Mouse (Mus musculus) limb, embryonic 13.5 days (tissue): ENCODE data around the gene Heatr4. TPM values are rescaled to one million over a fixed set of nuclear protein-coding genes. Genes with fewer than 3 reads are reported as not detected.
"Not testable (repeated sequence)": the region's sequence is repeated elsewhere in the genome, so short reads cannot be mapped to it uniquely, and the experiment has no call there.

Experiments used
- ATAC-seq: fragments of 200-750 bp; cut with Nextera tagmentation; 2 replicates; pipeline ENCODE4 v1.8.0; 2017; ENCODE audit warnings: low read depth, moderate number of reproducible peaks, moderate TSS enrichment; ENCODE audit not compliant: low FRiP score
- H3K27ac ChIP-seq: fragments of 300-500 bp; sonication (generic); 2 replicates; pipeline ENCODE4 v1.5.1; 2015; ENCODE audit warnings: inconsistent platforms, mild to moderate bottlenecking, moderate library complexity
- H3K27me3 ChIP-seq: fragments of 300-500 bp; sonication (generic); 2 replicates; pipeline ENCODE4 v1.6.1; 2015; ENCODE audit warnings: mild to moderate bottlenecking, inconsistent platforms
- H3K36me3 ChIP-seq: fragments of 300-500 bp; sonication (generic); 2 replicates; pipeline ENCODE4 v1.6.1; 2015; ENCODE audit warnings: inconsistent platforms, mild to moderate bottlenecking, moderate library complexity
- H3K4me1 ChIP-seq: fragments of 300-500 bp; sonication (generic); 2 replicates; pipeline ENCODE4 v1.6.1; 2015; ENCODE audit warnings: inconsistent platforms
- H3K4me2 ChIP-seq: fragments of 300-500 bp; sonication (generic); replicated peaks from 2 replicates; pipeline ENCODE4 v1.6.1; 2015; ENCODE audit warnings: inconsistent platforms, mild to moderate bottlenecking, moderate library complexity
- H3K4me3 ChIP-seq: fragments of 300-500 bp; sonication (generic); 2 replicates; pipeline ENCODE4 v1.5.1; 2015; ENCODE audit warnings: moderate library complexity, mild to moderate bottlenecking, inconsistent platforms
- H3K9ac ChIP-seq: fragments of 300-500 bp; sonication (generic); 2 replicates; pipeline ENCODE4 v1.6.1; 2015; ENCODE audit warnings: mild to moderate bottlenecking, inconsistent platforms
- H3K9me3 ChIP-seq: fragments of 300-500 bp; sonication (generic); 2 replicates; pipeline ENCODE4 v1.6.1; 2016; ENCODE audit warnings: inconsistent platforms
- WGBS: fragments of 180-500 bp; shearing (Covaris S2); methylation state at CpG from one replicate; pipeline ENCODE4 v1.1.7; 2015; 5-methylcytosine and 5-hydroxymethylcytosine counted together
- polyA plus RNA-seq: library from polyadenylated mRNA; unstranded; fragments of >200 nt; fragmentation: Nextera tagmentation; extraction: Ambion mirVana; gene quantifications from 2 replicates; pipeline ENCODE4 v1.2.1, GENCODE M21; 2015

Gene Heatr4
- polyA plus RNA-seq = not detected in 2 replicates

- ATAC-seq = no peak
- Histone ChIP-seq H3K4me1 (peaks cover 10% of the 10 kb centered on the region), H3K27ac (no peak within 1 kb of the TSS), H3K36me3 (no peaks in the 10 kb centered on the region), H3K4me3 (no peak within 1 kb of the TSS), H3K9me3 (no peaks in the 10 kb centered on the region), H3K4me2 (no peak within 1 kb of the TSS), H3K27me3 (no peaks in the 10 kb centered on the region), H3K9ac (no peak within 1 kb of the TSS)
- WGBS = 75% methylated on average over 4 of the region's 4 CpGs
Measured at GRCm38 (mm10) chr12:83984752-83985151, at the start of gene Heatr4. Gene Heatr4, minus strand, starts transcription at chr12:83984852.

DNA sequence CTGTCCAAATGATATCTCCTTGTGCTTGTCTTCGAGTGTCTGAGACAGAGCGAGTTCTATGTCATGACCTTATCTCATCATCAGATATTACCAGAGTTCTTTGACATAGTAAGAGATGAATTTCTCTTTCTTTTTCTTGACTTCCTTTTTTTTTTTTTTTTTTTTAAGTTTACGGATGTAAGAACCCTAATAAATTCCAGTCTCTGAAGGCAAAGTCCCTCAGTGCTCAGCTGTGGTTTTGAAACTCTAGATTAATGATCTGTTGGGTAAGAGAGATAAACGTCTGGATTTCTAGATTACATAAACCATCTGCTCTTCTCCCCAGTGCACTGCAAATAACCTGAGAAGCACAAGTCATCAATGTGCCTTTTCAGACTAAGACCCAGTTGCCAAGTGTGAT lies 49.5 kb upstream of the Heatr4 start:
- Histone ChIP-seq H3K27me3 (0 out of 2 replicates have a peak, but pooled peaks cover 5% of the 10 kb centered on the region), H3K9me3 (no peaks in the 10 kb centered on the region), H3K4me1 (no peaks in the 10 kb centered on the region), H3K27ac (no peak overlapping the region), H3K9ac (no peak overlapping the region), H3K36me3 (no peaks in the 10 kb centered on the region), H3K4me3 (no peak overlapping the region), H3K4me2 (no peak overlapping the region)
- WGBS = 50% methylated on average over 4 of the region's 4 CpGs
- no peak for ATAC-seq

- H3K36me3 ChIP-seq, ATAC-seq, H3K4me3 ChIP-seq, H3K27ac ChIP-seq, H3K4me1 ChIP-seq, H3K9ac ChIP-seq, H3K27me3 ChIP-seq, H3K4me2 ChIP-seq, H3K9me3 ChIP-seq: not testable (repeated sequence)
- 68% methylated on average over 2 of the region's 2 CpGs for WGBS
Measured at GRCm38 (mm10) chr12:84033302-84033701, 48.6 kb upstream of the Heatr4 start.

DNA sequence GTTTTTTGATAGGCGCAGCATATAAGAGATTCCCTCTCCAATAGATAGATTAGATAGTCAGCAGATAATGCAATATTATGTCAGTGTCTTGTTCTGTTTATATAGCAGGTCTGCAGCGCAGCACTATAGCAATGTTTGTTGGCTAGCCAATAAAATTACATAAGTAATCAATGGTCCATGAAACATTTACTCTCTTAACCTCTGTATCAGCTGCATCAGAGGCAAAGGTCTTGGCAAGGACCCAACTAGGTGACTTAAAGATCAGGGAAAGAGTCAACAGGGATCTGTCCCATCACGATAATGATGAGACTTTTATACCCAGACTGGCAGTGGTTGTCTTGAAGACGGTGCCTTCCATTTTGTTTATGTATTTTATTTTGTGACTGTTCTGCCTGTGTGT lies 48.2 kb upstream of the Heatr4 start:
- Histone ChIP-seq H3K4me3 (no peak overlapping the region), H3K36me3 (no peaks in the 10 kb centered on the region), H3K4me2 (no peak overlapping the region), H3K27me3 (0 out of 2 replicates have a peak, but pooled peaks cover 5% of the 10 kb centered on the region), H3K27ac (no peak overlapping the region), H3K4me1 (no peaks in the 10 kb centered on the region), H3K9me3 (no peaks in the 10 kb centered on the region), H3K9ac (no peak overlapping the region)
- WGBS = 91% methylated on average over 4 of the region's 4 CpGs
- ATAC-seq = no peak

GRCm38 (mm10) chr12:84030659-84031332 lies 46.1 kb upstream of the Heatr4 start:
- Histone ChIP-seq H3K4me3 (no peak overlapping the region), H3K9me3 (no peaks in the 10 kb centered on the region), H3K4me2 (no peak overlapping the region), H3K9ac (no peak overlapping the region), H3K27me3 (no peaks in the 10 kb centered on the region), H3K36me3 (no peaks in the 10 kb centered on the region), H3K27ac (no peak overlapping the region), H3K4me1 (no peaks in the 10 kb centered on the region)
- 73% methylated on average over 4 of the region's 4 CpGs for WGBS
- 0 out of 2 replicates have a peak, but pooled peaks have one; percentile 40 for ATAC-seq

DNA sequence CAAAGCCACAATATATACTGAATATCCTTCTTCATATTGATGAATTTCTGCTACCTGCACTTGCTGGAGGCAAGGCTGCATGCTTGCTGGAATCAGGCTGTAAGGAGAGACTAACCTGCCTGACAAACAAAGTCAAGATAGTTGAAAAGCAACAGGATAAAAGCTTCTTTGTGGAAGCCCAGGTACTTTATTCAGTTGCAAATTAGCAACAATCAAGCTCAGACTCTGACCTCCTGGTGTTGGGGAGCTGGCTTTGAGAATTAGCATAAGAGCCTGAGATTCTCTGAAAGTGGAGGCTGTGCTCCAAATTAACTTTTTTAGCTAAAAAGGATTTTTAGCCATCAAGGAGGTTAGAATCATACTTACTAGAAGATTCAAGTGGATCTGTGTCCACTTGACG lies 44.4 kb upstream of the Heatr4 start:
- not testable (repeated sequence) for H3K4me2 ChIP-seq
- WGBS = 93% methylated on average over 1 of the region's 1 CpGs

GRCm38 (mm10) chr12:84028328-84028727 lies 43.7 kb upstream of the Heatr4 start:
- H3K36me3 ChIP-seq, H3K4me2 ChIP-seq, H3K9me3 ChIP-seq, ATAC-seq, H3K4me3 ChIP-seq, H3K27ac ChIP-seq, H3K27me3 ChIP-seq, H3K4me1 ChIP-seq, H3K9ac ChIP-seq: not testable (repeated sequence)
- WGBS = 69% methylated on average over 3 of the region's 3 CpGs

More for the DNA sequence above, 44.4 kb upstream of the Heatr4 start:
- not testable (repeated sequence) for H3K9me3 ChIP-seq, H3K27me3 ChIP-seq, ATAC-seq, H3K4me1 ChIP-seq, H3K9ac ChIP-seq, H3K36me3 ChIP-seq, H3K27ac ChIP-seq, H3K4me3 ChIP-seq

- ATAC-seq = no peak
- 81% methylated on average over 7 of the region's 7 CpGs for WGBS
- H3K4me3 ChIP-seq = no peak overlapping the region
- no peaks in the 10 kb centered on the region for H3K36me3 ChIP-seq
- no peaks in the 10 kb centered on the region for H3K9me3 ChIP-seq
- H3K9ac ChIP-seq = no peak overlapping the region
- no peak overlapping the region for H3K4me2 ChIP-seq
- H3K4me1 ChIP-seq = no peaks in the 10 kb centered on the region
- H3K27me3 ChIP-seq = no peaks in the 10 kb centered on the region
- no peak overlapping the region for H3K27ac ChIP-seq
Measured at GRCm38 (mm10) chr12:84025888-84026287, 41.2 kb upstream of the Heatr4 start.

DNA sequence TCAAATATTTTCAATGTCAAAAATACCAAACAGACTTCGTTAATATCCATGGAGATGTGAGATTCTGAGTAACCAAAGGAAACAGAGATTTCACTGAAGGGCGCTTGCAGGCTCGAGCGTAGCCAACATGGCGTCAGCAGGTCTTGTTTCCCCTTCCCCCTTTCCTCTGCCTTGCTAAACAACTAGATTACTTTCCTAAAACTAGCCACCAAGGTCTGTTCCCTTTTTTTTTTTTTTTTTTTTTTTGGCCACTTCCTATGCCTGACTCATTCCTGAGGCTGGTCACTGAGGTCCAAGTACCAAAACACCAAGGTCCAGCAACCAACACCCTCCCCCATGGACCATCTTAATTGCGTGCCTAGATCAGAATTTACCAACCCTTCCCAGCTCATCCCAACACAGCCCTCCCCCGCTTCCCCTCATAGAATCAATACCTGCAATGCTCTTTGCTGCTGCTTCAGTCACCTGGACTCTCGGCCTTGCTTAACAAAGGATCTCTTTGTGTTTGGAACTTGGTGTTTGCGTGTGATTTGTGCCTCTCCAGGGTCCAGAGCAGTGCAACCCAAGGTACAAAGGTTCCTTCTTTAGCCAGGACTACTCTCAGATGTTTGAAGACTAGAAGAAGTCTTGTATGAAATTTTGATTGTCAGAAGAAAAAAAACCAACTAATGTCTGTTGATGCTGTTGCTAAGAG lies 38.5 kb upstream of the Heatr4 start:
- ATAC-seq = no peak
- H3K9ac ChIP-seq = no peak overlapping the region
- H3K9me3 ChIP-seq = no peaks in the 10 kb centered on the region
- no peak overlapping the region for H3K4me3 ChIP-seq
- 71% methylated on average over 9 of the region's 9 CpGs for WGBS
- H3K27me3 ChIP-seq = no peaks in the 10 kb centered on the region
- H3K27ac ChIP-seq = no peak overlapping the region
- no peaks in the 10 kb centered on the region for H3K4me1 ChIP-seq
- H3K36me3 ChIP-seq = 0 out of 2 replicates have a peak, but pooled peaks cover 6% of the 10 kb centered on the region
- H3K4me2 ChIP-seq = no peak overlapping the region

DNA sequence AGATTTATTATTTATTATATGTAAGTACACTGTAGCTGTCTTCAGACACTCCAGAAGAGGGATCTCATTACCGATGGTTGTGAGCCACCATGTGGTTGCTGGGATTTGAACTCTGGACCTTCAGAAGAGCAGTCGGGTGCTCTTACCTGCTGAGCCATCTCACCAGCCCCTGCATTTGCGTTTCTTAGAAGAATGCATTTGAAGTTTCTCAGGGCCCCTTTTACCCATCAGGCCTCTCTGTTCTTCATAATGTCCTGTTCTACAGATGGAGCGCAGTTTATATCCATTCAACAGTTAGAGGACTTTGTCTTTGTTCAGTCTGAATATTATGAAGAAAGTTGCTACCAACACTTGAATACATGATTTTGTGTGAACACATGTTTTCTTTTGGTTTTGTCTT lies 37.6 kb upstream of the Heatr4 start:
- H3K4me2 ChIP-seq, H3K36me3 ChIP-seq, H3K27me3 ChIP-seq, ATAC-seq, H3K9me3 ChIP-seq, H3K4me3 ChIP-seq, H3K4me1 ChIP-seq, H3K27ac ChIP-seq, H3K9ac ChIP-seq: not testable (repeated sequence)
- 92% methylated on average over 4 of the region's 4 CpGs for WGBS

- not testable (repeated sequence) for H3K4me2 ChIP-seq, H3K9me3 ChIP-seq, H3K27me3 ChIP-seq, H3K4me3 ChIP-seq, H3K4me1 ChIP-seq, H3K9ac ChIP-seq, H3K27ac ChIP-seq
- peaks cover 13% of the 10 kb centered on the region for H3K36me3 ChIP-seq
- peak; percentile 54 for ATAC-seq
- 53% methylated on average over 7 of the region's 7 CpGs for WGBS
Measured at GRCm38 (mm10) chr12:84020528-84020927, 35.9 kb upstream of the Heatr4 start.

- no peaks in the 10 kb centered on the region for H3K27me3 ChIP-seq
- no peak overlapping the region for H3K4me3 ChIP-seq
- H3K27ac ChIP-seq = no peak overlapping the region
- peaks cover 13% of the 10 kb centered on the region for H3K36me3 ChIP-seq
- no peak overlapping the region for H3K4me2 ChIP-seq
- ATAC-seq = no peak
- no peak overlapping the region for H3K9ac ChIP-seq
- H3K9me3 ChIP-seq = no peaks in the 10 kb centered on the region
- peaks cover 27% of the 10 kb centered on the region for H3K4me1 ChIP-seq
- 92% methylated on average over 7 of the region's 7 CpGs for WGBS
Measured at GRCm38 (mm10) chr12:84013701-84014100, 29.0 kb upstream of the Heatr4 start.
